Mouse (Mus musculus): ENCODE results near the gene Ddx18.

Gene Ddx18

GRCm38 (mm10) chr1:121527061-121527460 is 40.7 kb downstream of the Ddx18 start:
- DNase-seq: no peak

- DNase-seq: no peak
Observed at GRCm38 (mm10) chr1:121518609-121519008, 49.2 kb downstream of the Ddx18 start.

- DNase-seq: no peak
Observed at GRCm38 (mm10) chr1:121511966-121512365, 55.8 kb downstream of the Ddx18 start.

DNA sequence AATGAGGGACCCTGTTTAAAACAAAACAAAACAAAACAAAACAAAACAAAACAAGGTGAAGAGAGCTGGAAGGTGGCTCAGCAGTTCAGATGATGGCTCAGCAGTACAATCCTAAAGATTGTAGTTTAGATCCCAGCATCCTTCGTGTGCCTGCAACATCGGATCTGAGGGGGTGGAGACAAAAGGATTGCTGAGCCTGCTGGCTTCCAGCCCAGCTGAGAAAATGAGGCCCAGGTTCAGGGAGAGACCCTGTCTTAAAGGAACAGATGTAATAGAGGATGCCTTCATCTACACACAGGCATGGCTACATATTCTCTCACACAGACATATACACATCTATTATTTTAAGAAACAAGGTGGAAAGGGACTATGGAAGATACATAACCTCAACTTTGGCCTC is 56.6 kb downstream of the Ddx18 start:
- DNase-seq: no peak

DNA sequence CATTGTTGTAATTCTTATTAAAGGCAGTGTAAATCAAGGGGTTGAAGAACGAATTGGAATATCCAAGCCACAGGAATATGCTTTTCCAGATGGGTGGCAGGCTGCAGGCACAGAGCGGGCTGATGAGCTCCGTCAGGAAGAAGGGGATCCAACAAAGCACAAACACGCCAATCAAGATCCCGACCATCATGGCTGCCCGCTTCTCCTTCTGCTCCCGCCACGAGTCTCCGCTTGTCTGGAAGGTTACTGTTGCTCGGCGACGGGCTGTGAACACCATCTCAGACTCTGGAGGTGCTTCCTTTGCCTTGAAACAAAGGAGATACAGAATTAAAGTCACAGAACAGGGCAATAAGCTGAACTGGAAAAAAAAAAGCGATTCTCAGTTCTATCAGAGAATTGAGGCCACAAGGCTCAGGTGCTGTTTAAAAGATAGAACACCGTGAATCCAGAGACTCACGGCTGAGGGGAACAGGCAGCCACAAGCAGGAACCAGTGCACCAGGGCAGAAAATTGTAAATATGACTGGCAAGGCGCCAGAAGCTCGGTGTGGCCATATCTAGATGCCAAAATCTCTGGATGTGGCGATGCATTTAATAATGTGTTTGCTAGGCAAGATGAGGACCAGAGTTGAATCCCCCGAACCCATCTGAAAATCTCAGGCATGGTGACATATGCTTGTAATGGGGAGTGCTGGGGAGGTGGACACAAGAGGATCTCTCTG is 57.2 kb downstream of the Ddx18 start:
- DNase-seq: no peak

DNA sequence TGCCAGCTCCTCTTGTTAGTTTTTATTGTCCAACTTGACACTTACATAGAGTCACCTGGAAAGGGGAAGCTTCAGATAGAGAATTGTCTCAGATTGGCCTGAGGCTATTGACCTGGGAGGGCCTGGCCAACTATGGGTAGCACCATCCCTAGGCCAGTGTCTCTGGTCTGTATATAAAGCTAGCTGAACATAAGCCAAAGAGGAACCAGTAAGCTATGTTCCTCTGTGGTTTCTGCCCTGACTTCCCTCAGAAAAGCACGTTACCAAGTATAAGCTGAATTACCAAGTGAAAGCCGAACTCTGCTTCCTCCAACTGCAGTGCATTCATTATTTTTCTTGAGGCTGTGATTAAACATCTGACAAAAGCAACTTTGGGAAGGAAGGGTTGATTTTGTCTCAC is 59.1 kb downstream of the Ddx18 start:
- DNase-seq: no peak
